Mouse (Mus musculus) cerebellum, postnatal 36 days (tissue): Measurements from ENCODE around the gene Flywch2.

ENCODE experiments used
- DNase-seq, 2 experiments: peaks; one replicate each; pipeline ENCODE4 v3.0.0; 2021 to 2022; ENCODE audit warnings: mixed read lengths in 2 of 2

Gene Flywch2

DNA sequence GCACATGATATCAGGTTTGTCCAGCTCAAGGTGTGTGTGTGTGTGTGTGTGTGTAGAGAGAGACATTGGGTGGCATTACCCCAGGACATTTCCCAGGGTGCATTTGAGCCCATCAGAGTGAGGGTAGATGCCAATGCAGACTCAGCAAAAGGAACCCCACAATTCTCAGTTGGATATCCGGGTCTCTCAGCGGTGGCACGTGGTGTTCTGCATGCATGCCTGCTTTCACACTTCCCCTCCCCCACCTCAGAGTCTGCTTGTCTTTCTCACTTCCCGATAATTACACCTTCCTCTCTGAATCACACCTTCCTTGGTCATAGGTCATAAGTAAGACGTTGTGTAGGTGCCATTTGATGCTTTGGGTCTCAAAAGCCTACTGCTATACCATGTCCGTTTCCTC, 37.9 kb downstream of the Flywch2 start:
- DNase-seq: no peak

GRCm38 (mm10) chr17:23747471-23747870, 38.4 kb downstream of the Flywch2 start:
- DNase-seq: no peak

GRCm38 (mm10) chr17:23746767-23747166, 39.1 kb downstream of the Flywch2 start:
- DNase-seq: no peak

DNA sequence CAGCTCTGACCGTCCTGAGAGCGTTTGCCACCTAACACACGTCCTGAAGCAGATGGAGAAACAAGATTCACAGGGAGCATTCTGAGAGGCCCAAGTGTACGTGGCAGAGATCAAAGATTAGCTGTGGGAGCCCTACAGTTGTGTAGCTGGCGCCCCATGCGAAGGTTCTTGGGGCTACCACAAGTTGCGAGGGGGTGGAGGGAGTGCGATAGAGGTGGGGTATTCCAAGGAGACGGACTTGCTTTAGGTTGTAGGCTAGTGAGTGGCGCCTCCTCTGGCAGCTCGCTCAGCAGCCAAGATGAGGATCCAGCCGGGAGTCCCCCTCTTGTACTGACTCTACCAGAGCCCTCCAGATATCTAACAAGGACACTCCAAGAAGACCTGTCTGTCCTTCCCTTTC, 39.6 kb downstream of the Flywch2 start:
- DNase-seq: no peak

DNA sequence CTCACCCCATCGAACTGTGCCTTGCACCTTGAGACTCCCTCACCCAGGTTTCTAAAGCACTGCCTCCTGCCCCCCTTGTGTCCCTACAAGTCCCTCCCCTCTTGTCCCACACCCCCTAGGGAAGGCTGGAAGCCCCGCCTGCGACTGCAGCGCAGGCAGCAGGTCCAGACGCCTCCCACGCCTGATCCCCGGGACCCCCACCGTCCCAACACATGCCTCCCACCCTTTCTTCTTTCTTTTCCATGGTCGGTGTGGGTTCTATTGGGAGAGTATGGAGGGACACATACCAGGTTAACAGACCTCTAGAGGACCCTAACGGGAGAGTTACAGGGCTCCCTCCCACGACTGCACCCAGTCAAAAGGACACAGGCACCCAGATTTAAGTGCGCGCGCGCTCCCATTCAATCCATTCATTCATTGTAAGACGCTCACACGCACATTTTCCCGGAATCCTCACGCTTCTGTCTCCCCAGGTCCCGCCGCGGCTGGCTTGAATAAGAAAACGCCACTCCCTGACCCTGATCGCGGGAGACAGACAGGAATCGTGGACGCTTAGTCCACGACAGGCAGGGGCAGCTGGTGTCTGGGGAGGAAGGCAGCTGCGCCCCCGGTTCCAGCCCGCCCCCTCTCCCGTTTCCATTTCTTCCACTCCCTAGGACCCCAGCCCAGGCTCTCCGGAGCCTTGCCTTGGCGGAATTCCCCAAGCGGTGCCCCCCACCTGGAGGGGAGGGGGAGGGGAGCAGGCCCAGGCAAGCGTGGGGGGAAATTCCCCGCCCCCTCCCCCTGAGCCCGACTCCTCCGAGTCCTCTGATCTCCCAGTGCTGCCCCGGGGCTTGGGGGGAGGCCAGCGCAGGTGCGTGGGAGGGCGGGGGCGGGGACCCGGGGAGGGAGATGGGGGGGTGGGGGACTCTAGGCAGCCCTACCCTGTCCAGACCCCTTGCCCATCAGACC, 40.3 kb downstream of the Flywch2 start, which contains the start of gene Kremen2:
TSS of gene Kremen2 (minus strand) at position 533 of the 951 bp plus-strand sequence.
- no peak for DNase-seq

DNA sequence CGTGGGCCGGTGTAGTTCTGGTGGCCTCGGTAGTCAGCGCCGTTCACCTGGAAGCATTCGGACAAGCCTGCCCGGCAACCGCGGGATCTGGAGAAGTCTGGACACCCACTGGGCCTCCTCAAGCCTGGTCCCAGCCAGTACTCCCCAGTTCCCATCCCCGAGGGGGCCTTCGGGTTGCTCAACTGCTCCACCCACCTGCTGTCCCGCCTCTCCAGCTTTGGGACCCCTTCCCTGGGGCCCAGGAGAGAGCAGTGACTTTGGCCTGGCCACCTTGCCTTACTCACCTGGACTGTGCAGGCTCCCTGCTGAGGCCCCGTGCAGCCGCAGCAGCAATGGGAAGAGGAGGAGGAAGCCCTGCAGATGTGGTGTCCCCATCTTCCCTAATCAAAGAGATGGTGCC, 41.2 kb downstream of the Flywch2 start:
- no peak for DNase-seq

DNA sequence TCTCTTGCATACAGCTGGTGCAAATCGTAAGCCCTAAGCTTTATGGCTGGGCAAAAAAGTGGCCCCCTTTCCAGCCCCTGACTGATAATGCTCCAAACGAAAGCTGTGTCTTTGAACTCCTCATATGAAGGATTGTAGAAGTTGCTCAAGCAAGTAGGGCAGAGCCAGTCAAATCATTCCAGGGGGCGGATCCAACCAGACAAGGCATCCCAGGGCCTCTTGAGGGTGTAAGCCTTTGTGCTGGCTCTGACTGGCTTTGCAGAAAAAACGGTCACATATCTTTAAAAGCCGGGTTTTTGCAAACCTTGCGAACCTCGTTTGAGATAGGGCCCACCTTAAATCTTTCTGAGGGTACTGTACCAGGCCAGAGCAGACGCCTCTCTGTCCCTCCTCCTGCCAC, 41.8 kb downstream of the Flywch2 start:
- DNase-seq: no peak

- DNase-seq: no peak
Observed at GRCm38 (mm10) chr17:23742941-23743340, 42.9 kb downstream of the Flywch2 start.

- no peak for DNase-seq
Observed at GRCm38 (mm10) chr17:23742210-23742793, 43.6 kb downstream of the Flywch2 start.

- DNase-seq: no peak
Observed at GRCm38 (mm10) chr17:23741359-23742209, 44.3 kb downstream of the Flywch2 start.

- DNase-seq: no peak
Observed at GRCm38 (mm10) chr17:23740598-23741021, 45.3 kb downstream of the Flywch2 start, which contains the start of gene Paqr4. Gene Paqr4 (minus strand): TSS chr17:23740867.

- peak; percentile 92 to 94 for DNase-seq
Observed at GRCm38 (mm10) chr17:23740136-23740584, 45.7 kb downstream of the Flywch2 start.

DNA sequence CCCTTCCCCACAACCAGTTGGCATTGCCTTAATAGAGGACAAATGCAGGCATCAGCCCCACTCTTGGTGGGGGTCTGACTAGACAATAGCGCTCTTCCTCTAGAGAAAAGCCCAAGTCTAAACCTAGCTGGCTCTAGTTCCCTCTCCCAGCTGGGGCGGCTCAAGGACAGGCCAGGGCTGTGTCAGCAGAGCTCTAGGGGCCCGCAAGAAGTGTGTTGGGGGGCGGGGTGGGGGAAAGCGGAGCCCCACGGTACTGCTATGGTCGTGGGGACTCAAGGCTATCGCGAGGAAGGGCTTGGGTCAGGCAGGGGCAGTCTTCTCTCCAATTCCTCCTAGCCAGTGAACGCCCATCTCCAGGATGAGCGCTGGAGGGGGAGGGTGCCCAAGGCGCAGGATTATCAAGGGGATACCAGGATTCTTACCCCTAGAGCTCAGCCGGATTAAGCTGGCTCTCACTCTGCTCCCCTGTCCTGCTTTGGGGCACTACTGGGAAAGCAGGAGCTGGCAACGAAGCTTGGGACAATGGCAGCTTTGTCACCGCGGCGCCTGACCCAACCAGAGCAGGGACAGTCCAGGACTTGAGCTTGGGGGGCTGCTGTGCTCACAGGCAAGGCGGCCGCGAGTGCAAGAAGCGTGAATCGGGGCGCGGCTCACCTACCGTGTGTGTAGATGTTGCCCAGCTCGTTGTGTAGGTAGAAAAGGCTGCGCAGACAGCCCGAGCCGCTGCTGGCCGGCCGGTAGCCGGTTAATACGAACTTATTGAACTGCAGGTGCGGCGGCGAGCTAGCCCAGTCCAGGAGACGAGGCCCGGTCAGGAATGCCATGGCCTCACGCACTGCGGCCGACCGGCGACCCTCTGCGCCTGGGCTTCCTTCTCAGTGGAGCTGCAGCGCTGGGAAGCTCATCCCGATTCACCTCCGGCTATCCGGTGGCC, 46.4 kb downstream of the Flywch2 start:
- peak in 1 of 2 experiments; percentile 35 for DNase-seq

- no peak for DNase-seq
Observed at GRCm38 (mm10) chr17:23738836-23739201, 47.1 kb downstream of the Flywch2 start.

- DNase-seq: no peak
Observed at GRCm38 (mm10) chr17:23737493-23738445, 48.1 kb downstream of the Flywch2 start.

GRCm38 (mm10) chr17:23734341-23734740, 51.5 kb downstream of the Flywch2 start:
- no peak for DNase-seq

DNA sequence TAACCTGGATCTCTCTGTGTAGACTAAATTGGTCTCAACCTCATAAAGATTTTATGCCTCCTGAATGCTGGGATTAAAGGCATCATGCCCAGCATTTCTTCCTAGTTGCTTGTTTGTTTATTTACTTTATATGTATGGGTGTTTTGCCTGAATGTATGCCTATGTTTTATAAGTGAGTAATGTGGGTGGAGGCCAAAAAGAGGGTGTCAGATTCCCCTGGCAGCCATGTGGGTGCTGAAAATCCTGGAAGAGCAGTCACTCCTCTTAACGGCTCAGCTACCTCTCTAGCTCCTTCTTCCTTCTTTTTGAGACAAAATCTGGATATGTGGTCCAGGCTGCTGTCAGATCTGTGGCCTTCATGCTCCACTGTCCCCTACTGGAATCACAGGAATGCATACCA, 55.4 kb downstream of the Flywch2 start:
- no peak for DNase-seq
